Mouse (Mus musculus) mouse embryonic stem cell (cell line): ENCODE data around the gene Gls.

ENCODE experiments used
- in situ Hi-C, 2 experiments: fragments of 300-500 bp; cut with MboI; formaldehyde crosslinking; loops; 1 replicate in 1 of 2; 3 replicates in 1 of 2; pipeline ENCODE4 v1.14.3; 2019 to 2020; ENCODE audit warnings: low sequenced_read_pairs in 2 of 2, low pct_unique_long_range_greater_than_20kb in 1 of 2, mixed read lengths in 1 of 2; ENCODE audit not compliant: unreplicated experiment in 1 of 2

Gls gene

GRCm38 (mm10) chr1:52253386-52253785, 20.4 kb upstream of the Gls start:
- in situ Hi-C loops, result no loop called here

GRCm38 (mm10) chr1:52252447-52252846, 19.4 kb upstream of the Gls start:
- in situ Hi-C loops, result no loop called here

GRCm38 (mm10) chr1:52251038-52251735, 18.2 kb upstream of the Gls start:
- in situ Hi-C loops, result no loop called here

- in situ Hi-C loops, result no loop called here
These were observed 16.0 kb upstream of the Gls start for GRCm38 (mm10) chr1:52248899-52249556.

- in situ Hi-C loops, result no loop called here
These were observed 9.2 kb upstream of the Gls start for GRCm38 (mm10) chr1:52242270-52242669.

- in situ Hi-C loops, result no loop called here
These were observed 279 bp downstream of the Gls start for GRCm38 (mm10) chr1:52232766-52233140.

- in situ Hi-C loops, result no loop called here
These were observed 880 bp downstream of the Gls start for GRCm38 (mm10) chr1:52231939-52232765.

- in situ Hi-C loops, result no loop called here
These were observed 2.6 kb downstream of the Gls start for GRCm38 (mm10) chr1:52230404-52230803.

GRCm38 (mm10) chr1:52228178-52228577, 4.9 kb downstream of the Gls start:
- in situ Hi-C loops, result no loop called here

GRCm38 (mm10) chr1:52226416-52226815, 6.6 kb downstream of the Gls start:
- in situ Hi-C loops, result no loop called here

- in situ Hi-C loops, result no loop called here
These were observed 16.3 kb downstream of the Gls start for GRCm38 (mm10) chr1:52216766-52217165.

GRCm38 (mm10) chr1:52182992-52183391, 50.0 kb downstream of the Gls start:
- in situ Hi-C loops, result no loop called here

- in situ Hi-C loops, result no loop called here
These were observed 51.0 kb downstream of the Gls start for GRCm38 (mm10) chr1:52181994-52182393.

- in situ Hi-C loops, result no loop called here
These were observed 53.0 kb downstream of the Gls start for GRCm38 (mm10) chr1:52179939-52180568.

- in situ Hi-C loops, result no loop called here
These were observed 56.0 kb downstream of the Gls start for GRCm38 (mm10) chr1:52176999-52177398.

- in situ Hi-C loops, result no loop called here
These were observed 57.0 kb downstream of the Gls start for GRCm38 (mm10) chr1:52175983-52176382.

GRCm38 (mm10) chr1:52175321-52175720, 57.7 kb downstream of the Gls start:
- in situ Hi-C loops, result no loop called here

- in situ Hi-C loops, result no loop called here
These were observed 61.8 kb downstream of the Gls start for GRCm38 (mm10) chr1:52171271-52171670.

- in situ Hi-C loops, result no loop called here
These were observed 62.3 kb downstream of the Gls start for GRCm38 (mm10) chr1:52170747-52171146.
